11 mouse cellular contexts compared by ENCODE assay signal in the genomic region with DNA sequence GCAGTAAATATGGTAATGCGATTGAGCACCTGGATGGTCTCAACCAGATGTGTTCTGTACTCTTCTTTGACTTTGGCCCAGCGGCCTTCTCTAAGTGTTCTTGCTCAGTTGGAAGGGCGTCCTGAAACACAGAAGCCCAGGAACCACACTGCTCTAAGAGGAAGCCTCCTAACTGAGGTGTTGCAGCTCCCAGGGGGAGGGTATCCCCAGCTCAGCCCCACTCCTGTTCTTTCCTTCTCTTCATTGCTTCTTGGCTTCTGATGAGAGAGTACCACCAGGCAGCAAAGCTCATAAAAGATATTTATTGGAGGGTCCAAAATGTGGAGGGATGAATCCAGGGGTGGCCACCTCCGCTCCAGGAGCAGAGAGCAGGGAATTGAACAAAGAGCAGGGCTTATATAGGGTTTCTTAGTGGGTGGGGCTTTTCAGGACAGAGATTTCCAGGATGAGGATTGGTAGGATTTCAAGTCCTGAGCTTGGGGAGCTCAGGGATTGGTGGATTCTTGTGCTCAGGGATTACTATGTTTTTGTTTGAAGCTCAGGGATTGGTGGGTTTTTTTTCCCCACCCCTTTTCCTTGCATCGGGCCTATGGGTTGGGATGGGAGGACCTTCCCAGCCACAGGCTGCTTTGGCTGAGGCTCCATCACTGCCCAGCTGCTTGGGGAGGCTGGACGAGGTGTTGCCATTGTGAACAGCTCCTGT. TPM values are rescaled to one million over a fixed set of nuclear protein-coding genes. Genes with fewer than 3 reads are reported as not detected.
DNase-seq lines count a peak whose midpoint lies in the region; ATAC-seq and TF ChIP-seq lines count a peak whose summit lies in the region.
"Had no signal": no experiment of that assay in that cellular context is flagged by ENCODE, and none has a peak within 500 bp of the region (broad histone marks: within the 10 kb centered on the region; RNA-seq: fewer than 3 reads in every experiment).

No protein-coding gene starts in this region.

- H3K27ac ChIP-seq in forebrain, embryonic 13.5 days: no peak overlapping the region
- H3K27ac ChIP-seq in forebrain, embryonic 14.5 days (ENCODE audit: low read depth, low read length): no peak overlapping the region
- no peak overlapping the region for H3K27ac ChIP-seq in lung, embryonic 14.5 days (ENCODE audit: low read depth)
- H3K27ac ChIP-seq in embryonic facial prominence, embryonic 14.5 days (replicated peaks; ENCODE audit: low read depth, low read length): no peak overlapping the region

- no peak overlapping the region for H3K9ac ChIP-seq in forebrain, embryonic 13.5 days
- no peak overlapping the region for H3K9ac ChIP-seq in forebrain, embryonic 14.5 days (ENCODE audit: low read length)
- no peak overlapping the region for H3K9ac ChIP-seq in lung, embryonic 14.5 days
- no peak overlapping the region for H3K9ac ChIP-seq in embryonic facial prominence, embryonic 14.5 days (ENCODE audit: low read depth, low read length)

- no peak for ATAC-seq in forebrain, embryonic 13.5 days
- ATAC-seq in forebrain, embryonic 14.5 days: no peak
- ATAC-seq in lung, embryonic 14.5 days (ENCODE audit: insufficient read depth): no peak
- ATAC-seq in embryonic facial prominence, embryonic 14.5 days (ENCODE audit: low read depth): no peak
- ATAC-seq in activated CD4-positive, CD25-positive, alpha-beta regulatory T cell, adult 4 months: no peak

- no peaks in the 10 kb centered on the region for H3K27me3 ChIP-seq in forebrain, embryonic 13.5 days
- H3K27me3 ChIP-seq in forebrain, embryonic 14.5 days (replicated peaks; ENCODE audit: control insufficient read depth, insufficient read depth, low read length): no peaks in the 10 kb centered on the region
- H3K27me3 ChIP-seq in lung, embryonic 14.5 days (ENCODE audit: insufficient read depth, low read length): no peaks in the 10 kb centered on the region
- H3K27me3 ChIP-seq in E14TG2a.4 (ENCODE audit: insufficient read depth, low read length): no peaks in the 10 kb centered on the region
- H3K27me3 ChIP-seq in embryonic facial prominence, embryonic 14.5 days (replicated peaks; ENCODE audit: control insufficient read depth, insufficient read depth, low read length): no peaks in the 10 kb centered on the region

- H3K36me3 ChIP-seq in forebrain, embryonic 13.5 days (ENCODE audit: poor library complexity, severe bottlenecking): no peaks in the 10 kb centered on the region
- H3K36me3 ChIP-seq in forebrain, embryonic 14.5 days (ENCODE audit: control insufficient read depth, insufficient read depth, low read length): 0 out of 2 replicates have a peak, but pooled peaks cover 7% of the 10 kb centered on the region
- peaks cover 11% of the 10 kb centered on the region; the same call in 1 of the 2 replicates for H3K36me3 ChIP-seq in lung, embryonic 14.5 days (ENCODE audit: insufficient read depth)
- peaks cover 21% of the 10 kb centered on the region for H3K36me3 ChIP-seq in E14TG2a.4 (ENCODE audit: insufficient read depth, low read length)
- 0 out of 2 replicates have a peak, but pooled peaks cover 3% of the 10 kb centered on the region for H3K36me3 ChIP-seq in embryonic facial prominence, embryonic 14.5 days (ENCODE audit: control insufficient read depth, insufficient read depth, low read length)

- peak overlapping the region; percentile 88; the same call in 1 of the 2 replicates for H3K4me2 ChIP-seq in forebrain, embryonic 13.5 days
- no peak overlapping the region for H3K4me2 ChIP-seq in forebrain, embryonic 14.5 days (ENCODE audit: low read length)
- H3K4me2 ChIP-seq in lung, embryonic 14.5 days: peak overlapping the region; percentile 88; the same call in 1 of the 2 replicates
- H3K4me2 ChIP-seq in embryonic facial prominence, embryonic 14.5 days (ENCODE audit: low read depth, low read length): 0 out of 2 replicates have a peak overlapping the region, but pooled peaks have one; percentile 81

- H3K4me1 ChIP-seq in forebrain, embryonic 13.5 days: peaks cover 27% of the 10 kb centered on the region
- H3K4me1 ChIP-seq in forebrain, embryonic 14.5 days (ENCODE audit: control insufficient read depth, insufficient read depth, low read length): peaks cover 15% of the 10 kb centered on the region
- peaks cover 8% of the 10 kb centered on the region for H3K4me1 ChIP-seq in lung, embryonic 14.5 days (ENCODE audit: insufficient read depth)
- peaks cover 43% of the 10 kb centered on the region for H3K4me1 ChIP-seq in E14TG2a.4 (replicated peaks; ENCODE audit: low read depth, low read length)
- peaks cover 20% of the 10 kb centered on the region for H3K4me1 ChIP-seq in embryonic facial prominence, embryonic 14.5 days (ENCODE audit: control insufficient read depth, insufficient read depth, low read length)

- WGBS in forebrain, embryonic 13.5 days: 92% methylated on average over 6 of the region's 6 CpGs
- WGBS in forebrain, embryonic 14.5 days: 91% methylated on average over 6 of the region's 6 CpGs
- 81% methylated on average over 6 of the region's 6 CpGs for WGBS in lung, embryonic 14.5 days
- WGBS in embryonic facial prominence, embryonic 14.5 days: 80% methylated on average over 6 of the region's 6 CpGs

- DNase-seq in forebrain, embryonic 14.5 days (ENCODE audit: low spot score): no peak
- no peak for DNase-seq in lung, embryonic 14.5 days
- no peak for DNase-seq in lung, postnatal 25 days (ENCODE audit: low spot score)
- DNase-seq in embryonic facial prominence, embryonic 14.5 days (ENCODE audit: low spot score): no peak
- no peak for DNase-seq in urinary bladder, adult 2 months (ENCODE audit: low spot score)
- DNase-seq: cerebellum, adult 11-12 months; embryo, embryonic 11 days; kidney, postnatal 14 days had no signal

- no peak overlapping the region for H3K4me3 ChIP-seq in forebrain, embryonic 13.5 days
- H3K4me3 ChIP-seq in forebrain, embryonic 14.5 days (ENCODE audit: low read depth, low read length): no peak overlapping the region
- H3K4me3 ChIP-seq in lung, embryonic 14.5 days (ENCODE audit: low read depth, low read length): 0 out of 2 replicates have a peak overlapping the region, but pooled peaks have one; percentile 97
- peak overlapping the region; percentile 98 for H3K4me3 ChIP-seq in E14TG2a.4 (replicated peaks; ENCODE audit: low read length)
- H3K4me3 ChIP-seq in embryonic facial prominence, embryonic 14.5 days (ENCODE audit: low read depth, low read length): no peak overlapping the region

- no peak for TF ChIP-seq CTCF in lung, embryonic 14.5 days (IDR thresholded peaks at IDR 0.05; ENCODE audit: low read depth)
- no peak for TF ChIP-seq CTCF in E14TG2a.4 (conservative IDR thresholded peaks at IDR 0.05; ENCODE audit: low read length)

- H3K9me3 ChIP-seq in forebrain, embryonic 13.5 days (replicated peaks): no peaks in the 10 kb centered on the region
- H3K9me3 ChIP-seq in forebrain, embryonic 14.5 days (replicated peaks; ENCODE audit: control insufficient read depth, low read length): no peaks in the 10 kb centered on the region
- no peaks in the 10 kb centered on the region for H3K9me3 ChIP-seq in lung, embryonic 14.5 days (ENCODE audit: low read depth, low read length)
- no peaks in the 10 kb centered on the region for H3K9me3 ChIP-seq in E14TG2a.4 (ENCODE audit: low read length)
- H3K9me3 ChIP-seq in embryonic facial prominence, embryonic 14.5 days (ENCODE audit: control insufficient read depth, low read length): no peaks in the 10 kb centered on the region

RNA-seq across cellular contexts. Expression of a gene that starts 1.4 kb away (rescaled TPM):
- 25.0 and 30.9 TPM in 2 replicates for polyA plus RNA-seq in forebrain, embryonic 13.5 days (2015; fragmentation: Nextera tagmentation; extraction: Ambion mirVana)
- polyA plus RNA-seq in forebrain, embryonic 14.5 days (2014; fragmentation: Nextera tagmentation; extraction: Ambion mirVana): 24.9 and 27.9 TPM in 2 replicates
- polyA plus RNA-seq in lung, embryonic 14.5 days (2014; fragmentation: Nextera tagmentation; extraction: Ambion mirVana): 43.4 and 46.6 TPM in 2 replicates
- polyA plus RNA-seq in embryonic facial prominence, embryonic 14.5 days (2014; fragmentation: Nextera tagmentation; extraction: Ambion mirVana): 27.9 and 32.5 TPM in 2 replicates
- 12.6 and 14.1 TPM in 2 replicates for polyA plus RNA-seq in urinary bladder, adult 2 months (2012; rRNA removed)
- polyA plus RNA-seq in activated CD4-positive, CD25-positive, alpha-beta regulatory T cell, adult 4 months (2017; shearing (Covaris generic)): 10 to 100 TPM in 1 of 2 experiments, 1 to 10 TPM in 1; 9.4 to 11.2 TPM

RNA-seq across cellular contexts. Expression of a gene that starts 49.4 kb away (rescaled TPM):
- polyA plus RNA-seq in forebrain, embryonic 13.5 days (2015; fragmentation: Nextera tagmentation; extraction: Ambion mirVana): 275 and 300 TPM in 2 replicates
- 230 and 259 TPM in 2 replicates for polyA plus RNA-seq in forebrain, embryonic 14.5 days (2014; fragmentation: Nextera tagmentation; extraction: Ambion mirVana)
- polyA plus RNA-seq in lung, embryonic 14.5 days (2014; fragmentation: Nextera tagmentation; extraction: Ambion mirVana): 241 and 258 TPM in 2 replicates
- polyA plus RNA-seq in embryonic facial prominence, embryonic 14.5 days (2014; fragmentation: Nextera tagmentation; extraction: Ambion mirVana): 237 and 249 TPM in 2 replicates
- polyA plus RNA-seq in urinary bladder, adult 2 months (2012; rRNA removed): 195 and 199 TPM in 2 replicates
- 100 to 1,000 TPM in 1 of 2 experiments, 10 to 100 TPM in 1; 98.6 to 135 TPM for polyA plus RNA-seq in activated CD4-positive, CD25-positive, alpha-beta regulatory T cell, adult 4 months (2017; shearing (Covaris generic))

Comparison
In these comparisons a context has a peak if more than half of its experiments do, and no peak if none do; other contexts are left out.
1. H3K4me3 ChIP-seq: peak in lung, embryonic 14.5 days (single experiment) and E14TG2a.4 (single experiment); none in forebrain, embryonic 13.5 days (single experiment), forebrain, embryonic 14.5 days (single experiment) and embryonic facial prominence, embryonic 14.5 days (single experiment).